21 mouse cellular contexts compared by ENCODE assay signal in genomic region chr16:96888036-96888435, GRCm38 (mm10).
DNase-seq lines count a peak whose midpoint lies in the region; ATAC-seq and TF ChIP-seq lines count a peak whose summit lies in the region.
"Had no signal": no experiment of that assay in that cellular context is flagged by ENCODE, and none has a peak within 500 bp of the region (broad histone marks: within the 10 kb centered on the region; RNA-seq: fewer than 3 reads in every experiment).

No protein-coding gene starts in this region.

- 47% methylated on average over 1 of the region's 1 CpGs for WGBS in embryonic facial prominence, embryonic 14.5 days
- 80% methylated on average over 1 of the region's 1 CpGs for WGBS in embryonic facial prominence, embryonic 10.5 days
- WGBS in hindbrain, postnatal 0 days = 32% methylated on average over 1 of the region's 1 CpGs
- WGBS in hindbrain, embryonic 12.5 days = 73% methylated on average over 1 of the region's 1 CpGs
- 69% methylated on average over 1 of the region's 1 CpGs for WGBS in midbrain, embryonic 15.5 days
- WGBS in midbrain, embryonic 10.5 days = 80% methylated on average over 1 of the region's 1 CpGs

- peak; percentile 80 for DNase-seq in embryonic facial prominence, embryonic 14.5 days (ENCODE audit: low spot score)
- DNase-seq in embryonic facial prominence, embryonic 10.5 days (ENCODE audit: low spot score) = no peak
- peak; percentile 53 for DNase-seq in hindbrain, postnatal 0 days (ENCODE audit: low spot score)
- DNase-seq in midbrain, embryonic 10.5 days (ENCODE audit: low spot score) = no peak
- DNase-seq in brain, embryonic 14.5 days (ENCODE audit: low read depth) = peak; percentile 70
- no peak for DNase-seq in thymus, postnatal 4 days
- DNase-seq: cerebellum, adult 9-11 months; gastrocnemius, postnatal 25 days; heart, postnatal 36 days; kidney, adult 11 months; kidney, postnatal 36 days; layer of hippocampus, postnatal 36 days; thymus, adult 18-20 months had no signal

- H3K27ac ChIP-seq in embryonic facial prominence, embryonic 14.5 days (replicated peaks; ENCODE audit: low read depth, low read length) = no peak overlapping the region
- H3K27ac ChIP-seq in embryonic facial prominence, embryonic 10.5 days (replicated peaks) = no peak overlapping the region
- H3K27ac ChIP-seq in hindbrain, postnatal 0 days = 0 out of 2 replicates have a peak overlapping the region, but pooled peaks have one; percentile 3
- no peak overlapping the region for H3K27ac ChIP-seq in hindbrain, embryonic 12.5 days
- peak overlapping the region; percentile 36; the same call in 1 of the 2 replicates for H3K27ac ChIP-seq in midbrain, embryonic 15.5 days
- H3K27ac ChIP-seq in midbrain, embryonic 10.5 days (replicated peaks) = no peak overlapping the region
- H3K27ac ChIP-seq: heart, embryonic 10.5 days; neural tube, embryonic 15.5 days had no signal

- no peak for TF ChIP-seq POLR2A in brain, embryonic 14.5 days (IDR thresholded peaks at IDR 0.05; ENCODE audit: borderline replicate concordance, extremely low read depth, insufficient read depth, insufficient read length, poor library complexity, severe bottlenecking)

- no peaks in the 10 kb centered on the region for H3K9me3 ChIP-seq in embryonic facial prominence, embryonic 14.5 days (ENCODE audit: control insufficient read depth, low read length)
- no peaks in the 10 kb centered on the region for H3K9me3 ChIP-seq in embryonic facial prominence, embryonic 10.5 days
- no peaks in the 10 kb centered on the region for H3K9me3 ChIP-seq in hindbrain, postnatal 0 days (ENCODE audit: low read length)
- no peaks in the 10 kb centered on the region for H3K9me3 ChIP-seq in hindbrain, embryonic 12.5 days (replicated peaks)
- no peaks in the 10 kb centered on the region for H3K9me3 ChIP-seq in midbrain, embryonic 15.5 days
- no peaks in the 10 kb centered on the region for H3K9me3 ChIP-seq in midbrain, embryonic 10.5 days (replicated peaks)
- H3K9me3 ChIP-seq: heart, embryonic 10.5 days; neural tube, embryonic 15.5 days had no signal

- H3K4me1 ChIP-seq in embryonic facial prominence, embryonic 14.5 days (ENCODE audit: control insufficient read depth, insufficient read depth, low read length) = no peaks in the 10 kb centered on the region
- H3K4me1 ChIP-seq in embryonic facial prominence, embryonic 10.5 days = no peaks in the 10 kb centered on the region
- H3K4me1 ChIP-seq in hindbrain, postnatal 0 days (ENCODE audit: insufficient read depth, low read length) = no peaks in the 10 kb centered on the region
- no peaks in the 10 kb centered on the region for H3K4me1 ChIP-seq in hindbrain, embryonic 12.5 days
- H3K4me1 ChIP-seq in midbrain, embryonic 15.5 days = no peaks in the 10 kb centered on the region
- H3K4me1 ChIP-seq in midbrain, embryonic 10.5 days = no peaks in the 10 kb centered on the region

- no peak for ATAC-seq in embryonic facial prominence, embryonic 14.5 days (ENCODE audit: low read depth)
- ATAC-seq in hindbrain, postnatal 0 days = peak; percentile 40; the same call in 1 of the 2 replicates
- no peak for ATAC-seq in hindbrain, embryonic 12.5 days (ENCODE audit: low FRiP score)
- ATAC-seq in midbrain, embryonic 15.5 days (replicated peaks) = no peak
- ATAC-seq: hindbrain, embryonic 16.5 days; lung, postnatal 0 days had no signal

- no peak overlapping the region for H3K9ac ChIP-seq in embryonic facial prominence, embryonic 14.5 days (ENCODE audit: low read depth, low read length)
- H3K9ac ChIP-seq in hindbrain, postnatal 0 days (replicated peaks; ENCODE audit: low read length) = no peak overlapping the region
- H3K9ac ChIP-seq in hindbrain, embryonic 12.5 days = no peak overlapping the region
- no peak overlapping the region for H3K9ac ChIP-seq in midbrain, embryonic 15.5 days
- H3K9ac ChIP-seq: neural tube, embryonic 15.5 days had no signal

- no peaks in the 10 kb centered on the region for H3K36me3 ChIP-seq in embryonic facial prominence, embryonic 14.5 days (ENCODE audit: control insufficient read depth, insufficient read depth, low read length)
- H3K36me3 ChIP-seq in embryonic facial prominence, embryonic 10.5 days (replicated peaks) = no peaks in the 10 kb centered on the region
- no peaks in the 10 kb centered on the region for H3K36me3 ChIP-seq in hindbrain, postnatal 0 days (ENCODE audit: insufficient read depth, low read length)
- H3K36me3 ChIP-seq in hindbrain, embryonic 12.5 days = no peaks in the 10 kb centered on the region
- H3K36me3 ChIP-seq in midbrain, embryonic 15.5 days (replicated peaks) = no peaks in the 10 kb centered on the region
- no peaks in the 10 kb centered on the region for H3K36me3 ChIP-seq in midbrain, embryonic 10.5 days
- H3K36me3 ChIP-seq: heart, embryonic 10.5 days; neural tube, embryonic 15.5 days had no signal

- no peak overlapping the region for H3K4me3 ChIP-seq in embryonic facial prominence, embryonic 14.5 days (ENCODE audit: low read depth, low read length)
- H3K4me3 ChIP-seq in embryonic facial prominence, embryonic 10.5 days = no peak overlapping the region
- H3K4me3 ChIP-seq in hindbrain, postnatal 0 days (ENCODE audit: low read length) = no peak overlapping the region
- H3K4me3 ChIP-seq in hindbrain, embryonic 12.5 days = no peak overlapping the region
- H3K4me3 ChIP-seq in midbrain, embryonic 15.5 days = no peak overlapping the region
- H3K4me3 ChIP-seq in midbrain, embryonic 10.5 days = no peak overlapping the region
- H3K4me3 ChIP-seq: heart, embryonic 10.5 days; neural tube, embryonic 15.5 days had no signal

- no peak overlapping the region for H3K4me2 ChIP-seq in embryonic facial prominence, embryonic 14.5 days (ENCODE audit: low read depth, low read length)
- H3K4me2 ChIP-seq in hindbrain, postnatal 0 days (ENCODE audit: low read depth, low read length) = no peak overlapping the region
- no peak overlapping the region for H3K4me2 ChIP-seq in hindbrain, embryonic 12.5 days (replicated peaks)
- H3K4me2 ChIP-seq in midbrain, embryonic 15.5 days = no peak overlapping the region
- H3K4me2 ChIP-seq: liver, embryonic 11.5 days; neural tube, embryonic 15.5 days had no signal

- no peak for TF ChIP-seq CTCF in hindbrain, postnatal 0 days (IDR thresholded peaks at IDR 0.05; ENCODE audit: low read depth)
- TF ChIP-seq CTCF in brain, embryonic 14.5 days (IDR thresholded peaks at IDR 0.05; ENCODE audit: borderline replicate concordance, extremely low read depth, insufficient read depth, insufficient read length) = no peak

- H3K27me3 ChIP-seq in embryonic facial prominence, embryonic 14.5 days (replicated peaks; ENCODE audit: control insufficient read depth, insufficient read depth, low read length) = no peaks in the 10 kb centered on the region
- no peaks in the 10 kb centered on the region for H3K27me3 ChIP-seq in embryonic facial prominence, embryonic 10.5 days (replicated peaks; ENCODE audit: low read depth, poor library complexity, severe bottlenecking)
- no peaks in the 10 kb centered on the region for H3K27me3 ChIP-seq in hindbrain, postnatal 0 days (ENCODE audit: insufficient read depth, low read length)
- H3K27me3 ChIP-seq in hindbrain, embryonic 12.5 days = no peaks in the 10 kb centered on the region
- H3K27me3 ChIP-seq in midbrain, embryonic 15.5 days (replicated peaks) = no peaks in the 10 kb centered on the region
- H3K27me3 ChIP-seq in midbrain, embryonic 10.5 days (ENCODE audit: low read depth, poor library complexity, severe bottlenecking) = no peaks in the 10 kb centered on the region
- H3K27me3 ChIP-seq: CH12.LX; neural tube, embryonic 15.5 days had no signal

Comparison
In these comparisons a context has a peak if more than half of its experiments do, and no peak if none do; other contexts are left out.
1. DNase-seq: peak in embryonic facial prominence, embryonic 14.5 days (single experiment), hindbrain, postnatal 0 days (single experiment) and brain, embryonic 14.5 days (single experiment); none in embryonic facial prominence, embryonic 10.5 days (single experiment), midbrain, embryonic 10.5 days (single experiment) and thymus, postnatal 4 days (single experiment).
2. H3K27ac ChIP-seq: peak in hindbrain, postnatal 0 days (single experiment) and midbrain, embryonic 15.5 days (single experiment); none in embryonic facial prominence, embryonic 14.5 days (single experiment), embryonic facial prominence, embryonic 10.5 days (single experiment), hindbrain, embryonic 12.5 days (single experiment) and midbrain, embryonic 10.5 days (single experiment).